Mouse (Mus musculus) embryonic stem cell, embryonic (primary cell): ENCODE measurements around the gene Birc5.

Experiments used
- CTCF ChIA-PET, 4 experiments: fragments of 300-600 bp in 2 of 4; fragments of 350-600 bp in 2 of 4; sonication (Branson Sonifier 250); formaldehyde crosslinking; loops; one replicate each; lab custom pipeline; 2022; ENCODE audit warnings: inconsistent platforms in 2 of 4; lab: Charles Lee
- POLR2A ChIA-PET, 4 experiments: fragments of 300-600 bp in 2 of 4; fragments of 350-600 bp in 2 of 4; sonication (Branson Sonifier 250); formaldehyde crosslinking; loops; one replicate each; lab custom pipeline; 2022; ENCODE audit warnings: antibody characterized with exemption in 4 of 4, inconsistent platforms in 1 of 4; lab: Charles Lee

The Birc5 gene

GRCm38 (mm10) chr11:117880336-117880976 is 31.4 kb downstream of the Birc5 start:
- CTCF ChIA-PET: interaction anchor here in 3 of 4 experiments (0.6 to 1.8 kb wide), 4 partner anchors 32 to 211 kb away, joined by 3 to 10 read pairs (median 3); no protein-coding TSS in a partner anchor
- POLR2A ChIA-PET: interaction anchor here in 3 of 4 experiments (0.6 to 7.4 kb wide), 36 partner anchors 9 to 226 kb away, joined by 3 to 100 read pairs (median 4); partner anchors contain the start of genes Socs3 (in 2 of the 3), Afmid (in 1 of the 3), Pgs1 (in 1 of the 3) and Tk1 (in 1 of the 3)

GRCm38 (mm10) chr11:117880977-117881358 is 31.9 kb downstream of the Birc5 start:
- CTCF ChIA-PET: interaction anchor here in 3 of 4 experiments (0.6 to 1.8 kb wide), 3 partner anchors 89 to 543 kb away, joined by 3 to 7 read pairs (median 4); partner anchors contain the start of gene Socs3 (in 1 of the 3)
- POLR2A ChIA-PET: interaction anchor here in 3 of 4 experiments (0.6 to 7.4 kb wide), 32 partner anchors 8 to 226 kb away, joined by 3 to 100 read pairs (median 4); partner anchors contain the start of genes Socs3 (in 2 of the 3), Afmid (in 1 of the 3), Pgs1 (in 1 of the 3) and Tk1 (in 1 of the 3)

DNA sequence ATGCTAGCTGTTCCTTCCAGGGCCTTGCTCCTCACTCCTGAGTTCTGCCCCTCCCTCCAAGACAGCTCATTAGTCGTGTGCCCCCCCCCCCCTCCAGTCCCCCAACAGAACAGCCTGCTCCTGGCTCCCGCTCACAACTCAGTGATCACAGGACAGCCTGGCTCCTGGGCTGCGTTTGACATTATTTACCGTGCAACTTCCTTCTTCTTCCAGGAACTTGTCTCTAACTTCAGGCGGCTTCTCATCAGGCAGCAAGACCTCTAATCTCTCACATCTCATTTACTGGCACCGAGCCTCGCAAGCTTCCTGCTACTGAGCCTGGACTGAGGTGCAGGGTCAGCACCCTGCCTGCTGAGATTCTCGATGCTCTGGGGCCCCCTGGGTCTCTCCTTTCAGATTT is 32.7 kb downstream of the Birc5 start:
- CTCF ChIA-PET: interaction anchor here in 3 of 4 experiments (0.6 to 1.9 kb wide), 6 partner anchors 7 to 542 kb away, joined by 3 to 7 read pairs (median 4); partner anchors contain the start of gene Socs3 (in 1 of the 3)
- POLR2A ChIA-PET: interaction anchor here in 2 of 4 experiments (0.6 to 7.4 kb wide), 22 partner anchors 8 to 168 kb away, joined by 3 to 100 read pairs (median 4); partner anchors contain the start of genes Afmid (in 1 of the 2), Socs3 (in 1 of the 2) and Tk1 (in 1 of the 2)

DNA sequence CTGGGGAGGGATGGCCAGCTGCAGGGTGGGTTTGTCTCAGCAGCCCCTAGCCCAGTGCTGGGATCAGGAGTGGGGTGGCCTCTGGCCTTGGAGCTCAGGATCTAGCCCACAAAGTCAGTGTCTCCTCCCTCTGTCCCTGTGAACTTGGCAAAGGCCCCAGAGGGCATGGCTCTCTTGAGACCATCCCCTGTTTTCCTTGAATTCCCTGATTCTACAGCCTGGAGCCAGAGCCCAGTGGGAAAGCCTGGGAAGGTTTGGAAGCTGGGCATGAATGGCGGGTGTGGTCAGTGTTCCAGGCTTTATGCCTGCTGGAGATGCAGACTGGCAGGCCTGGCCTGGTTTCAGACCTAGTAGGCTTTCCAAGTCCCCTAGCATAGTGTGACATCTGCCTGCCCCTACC is 33.2 kb downstream of the Birc5 start:
- CTCF ChIA-PET: interaction anchor here in 2 of 4 experiments (0.6 to 1.9 kb wide), 5 partner anchors 8 to 87 kb away, joined by 3 to 4 read pairs (median 4); partner anchors contain the start of gene Socs3 (in 1 of the 2)

GRCm38 (mm10) chr11:117886000-117886399 is 36.9 kb downstream of the Birc5 start:
- POLR2A ChIA-PET: interaction anchor here in 2 of 4 experiments (0.9 to 2.4 kb wide), 8 partner anchors 9 to 136 kb away, joined by 3 to 6 read pairs (median 4); partner anchors contain the start of gene Socs3 (in 1 of the 2)
- CTCF ChIA-PET: interaction anchor here in 2 of 4 experiments (0.5 to 1.5 kb wide), 2 partner anchors 12 to 16 kb away, joined by 3 to 4 read pairs; no protein-coding TSS in a partner anchor

More for the DNA sequence above, 33.2 kb downstream of the Birc5 start:
- POLR2A ChIA-PET: interaction anchor here in 2 of 4 experiments (0.7 to 7.4 kb wide), 16 partner anchors 8 to 132 kb away, joined by 3 to 100 read pairs (median 5); partner anchors contain the start of genes Afmid (in 1 of the 2), Socs3 (in 1 of the 2) and Tk1 (in 1 of the 2)

- ChIA-PET POLR2A (interaction anchor here (0.6 to 8.5 kb wide), 86 partner anchors 8 to 788 kb away, joined by 3 to 100 read pairs (median 4); partner anchors contain the start of genes Socs3 (in 3 of the 4), Birc5 (in 2 of the 4), Afmid (in 1 of the 4) and Tha1 (in 1 of the 4)), CTCF (interaction anchor here (0.6 to 2.9 kb wide), 33 partner anchors 9 to 680 kb away, joined by 3 to 25 read pairs (median 4); partner anchors contain the start of genes Socs3 (in 1 of the 4) and Tha1 (in 1 of the 4))
Observed at GRCm38 (mm10) chr11:117888168-117888852, 39.3 kb downstream of the Birc5 start.

DNA sequence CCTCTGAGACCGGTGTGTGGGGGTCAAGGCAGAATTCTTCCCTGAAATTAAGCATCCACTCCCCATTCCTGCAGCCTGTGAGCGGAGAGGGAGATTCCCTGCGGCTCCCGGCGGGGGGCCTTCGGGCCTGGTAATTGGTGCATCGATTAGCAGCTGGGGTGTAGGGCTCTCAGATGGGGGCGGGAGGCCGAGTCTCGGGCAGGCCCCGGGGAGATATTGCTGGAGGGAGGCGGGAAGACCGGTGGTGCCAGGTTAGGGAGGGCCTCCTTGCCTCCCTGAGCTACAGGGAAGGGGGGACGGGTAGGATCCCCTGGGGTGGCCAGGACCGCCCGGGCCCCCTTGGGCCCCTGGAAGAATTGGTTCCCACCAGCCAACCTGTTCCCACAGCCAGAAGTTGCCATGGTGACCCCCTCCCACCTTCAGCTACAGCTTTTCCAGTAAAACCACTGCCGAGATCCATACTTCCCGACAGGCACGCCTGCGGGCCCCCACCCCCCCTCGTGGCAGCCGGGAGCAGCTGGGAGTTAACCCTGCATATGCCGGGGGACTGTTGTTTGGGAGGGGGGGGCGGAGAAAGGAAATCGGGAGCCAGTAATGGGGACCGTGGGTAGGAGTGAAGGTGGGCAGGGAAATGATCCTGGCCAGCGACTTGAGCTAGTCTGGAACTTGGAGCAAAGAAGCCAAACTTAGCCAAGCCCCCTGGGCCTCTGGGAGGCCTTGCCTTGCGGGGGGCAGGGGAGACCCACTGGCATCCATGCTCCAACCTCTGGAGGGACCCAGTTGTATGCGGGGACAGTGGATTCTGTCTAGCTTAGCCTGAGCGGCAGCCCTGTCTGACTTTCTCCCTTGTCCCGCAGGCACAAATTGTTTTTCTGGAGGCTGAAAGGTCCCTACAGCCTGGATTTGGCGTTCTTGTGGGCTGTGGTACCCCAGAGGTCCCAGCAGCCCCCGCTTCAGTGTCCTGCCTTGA is 40.1 kb downstream of the Birc5 start:
- ChIA-PET CTCF (interaction anchor here (0.6 to 2.9 kb wide), 30 partner anchors 10 to 924 kb away, joined by 3 to 25 read pairs (median 4); partner anchors contain the start of genes Socs3 (in 1 of the 4) and Tha1 (in 1 of the 4)), POLR2A (interaction anchor here (0.6 to 8.5 kb wide), 83 partner anchors 8 to 569 kb away, joined by 3 to 100 read pairs (median 4); partner anchors contain the start of genes Socs3 (in 3 of the 4), Birc5 (in 2 of the 4), Afmid (in 1 of the 4) and Tha1 (in 1 of the 4))

DNA sequence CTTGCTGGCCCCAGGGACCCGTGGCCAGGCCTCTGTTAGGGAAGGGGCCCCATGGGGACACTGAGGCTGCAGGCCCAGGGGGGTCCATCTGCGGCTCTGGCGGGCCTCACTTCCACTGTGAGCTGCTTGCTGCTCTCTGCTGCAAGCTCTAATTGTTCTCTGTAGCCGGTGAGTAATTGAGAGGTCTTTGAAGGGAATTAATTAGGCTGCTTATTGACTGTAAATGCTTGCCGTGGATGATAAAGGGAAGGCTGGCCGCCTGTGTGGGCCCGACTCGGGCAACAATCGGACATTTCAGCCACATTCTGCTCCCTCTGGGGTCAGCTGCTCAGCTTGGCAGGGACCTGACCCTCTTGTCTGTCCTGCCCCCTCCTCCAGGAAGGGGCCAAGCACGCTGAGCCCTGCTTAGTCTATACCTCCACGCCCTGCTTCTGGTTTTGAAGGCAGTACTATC is 40.9 kb downstream of the Birc5 start:
- CTCF ChIA-PET: interaction anchor here (0.8 to 2.9 kb wide), 15 partner anchors 11 to 132 kb away, joined by 3 to 25 read pairs (median 5); partner anchors contain the start of genes Socs3 (in 1 of the 4) and Tha1 (in 1 of the 4)
- POLR2A ChIA-PET: interaction anchor here (0.6 to 8.5 kb wide), 40 partner anchors 10 to 376 kb away, joined by 3 to 100 read pairs (median 10); partner anchors contain the start of genes Socs3 (in 3 of the 4), Birc5 (in 2 of the 4), Tha1 (in 1 of the 4) and Tmem235 (in 1 of the 4)

DNA sequence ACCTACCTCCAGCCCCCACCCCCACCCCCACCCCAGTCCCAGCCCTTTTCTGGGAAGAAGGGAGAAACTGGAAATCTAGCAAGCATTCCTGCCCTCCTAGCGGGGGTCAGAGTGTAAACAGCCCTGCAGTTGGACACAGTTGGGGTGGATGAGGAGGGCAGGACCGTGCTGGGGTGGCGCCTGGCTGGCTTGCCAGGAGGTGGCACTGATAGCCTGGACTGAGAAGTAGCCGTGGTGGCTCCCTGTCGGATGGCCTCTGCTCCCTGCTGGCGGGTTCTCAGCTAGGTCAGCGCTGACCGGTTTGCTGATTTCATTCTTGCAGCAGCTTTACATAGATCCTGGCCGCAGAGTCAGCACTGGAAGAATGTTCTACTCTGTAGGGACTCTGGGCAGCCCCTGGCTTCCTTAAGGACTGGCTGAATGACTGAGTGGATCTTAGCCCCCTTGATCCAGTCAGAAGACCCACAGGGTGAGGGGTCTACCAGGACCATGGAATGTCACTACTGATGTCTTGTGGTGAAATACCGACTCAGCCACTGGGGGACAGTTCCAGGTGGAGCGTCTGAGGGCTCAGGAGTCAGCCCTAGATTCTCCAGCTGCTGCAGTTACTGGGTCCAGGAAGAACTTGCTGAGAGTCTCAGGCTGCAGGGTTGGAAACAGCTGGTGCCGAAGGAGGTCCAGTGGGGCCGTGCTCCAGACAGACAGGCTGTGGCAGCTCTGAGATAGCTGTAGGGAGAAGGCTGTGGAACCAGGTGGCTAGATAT is 41.6 kb downstream of the Birc5 start:
- POLR2A ChIA-PET: interaction anchor here in 3 of 4 experiments (0.6 to 8.5 kb wide), 33 partner anchors 10 to 236 kb away, joined by 3 to 100 read pairs (median 7); partner anchors contain the start of genes Socs3 (in 3 of the 3), Birc5 (in 2 of the 3), Tha1 (in 1 of the 3) and Tnrc6c (in 1 of the 3)
- CTCF ChIA-PET: interaction anchor here in 3 of 4 experiments (1.0 to 2.9 kb wide), 8 partner anchors 16 to 131 kb away, joined by 3 to 25 read pairs (median 7); partner anchors contain the start of genes Socs3 (in 1 of the 3) and Tha1 (in 1 of the 3)

GRCm38 (mm10) chr11:117891581-117892175 is 42.6 kb downstream of the Birc5 start:
- ChIA-PET CTCF (interaction anchor here in 3 of 4 experiments (0.5 to 2.3 kb wide), 5 partner anchors 11 to 130 kb away, joined by 3 to 14 read pairs (median 4); no protein-coding TSS in a partner anchor), POLR2A (interaction anchor here in 3 of 4 experiments (0.6 to 8.5 kb wide), 20 partner anchors 8 to 237 kb away, joined by 3 to 100 read pairs (median 4); partner anchors contain the start of genes Birc5 (in 1 of the 3), Socs3 (in 1 of the 3) and Tnrc6c (in 1 of the 3))

GRCm38 (mm10) chr11:117892199-117892598 is 43.1 kb downstream of the Birc5 start:
- ChIA-PET POLR2A (interaction anchor here in 3 of 4 experiments (1.1 to 8.5 kb wide), 11 partner anchors 9 to 80 kb away, joined by 3 to 100 read pairs (median 6); partner anchors contain the start of genes Birc5 (in 1 of the 3) and Socs3 (in 1 of the 3)), CTCF (interaction anchor here in 3 of 4 experiments (0.5 to 2.3 kb wide), 3 partner anchors 10 to 130 kb away, joined by 3 to 14 read pairs (median 3); no protein-coding TSS in a partner anchor)

GRCm38 (mm10) chr11:117894676-117895075 is 45.6 kb downstream of the Birc5 start:
- ChIA-PET POLR2A (interaction anchor here (0.6 to 8.5 kb wide), 33 partner anchors 9 to 117 kb away, joined by 3 to 100 read pairs (median 4); partner anchors contain the start of genes Tmem235 (in 2 of the 4), Birc5 (in 1 of the 4), Socs3 (in 1 of the 4) and Tha1 (in 1 of the 4)), CTCF (interaction anchor here in 3 of 4 experiments (0.5 to 2.2 kb wide), 19 partner anchors 9 to 128 kb away, joined by 3 to 9 read pairs (median 4); no protein-coding TSS in a partner anchor)

GRCm38 (mm10) chr11:117896533-117896932 is 47.5 kb downstream of the Birc5 start:
- ChIA-PET CTCF (interaction anchor here in 2 of 4 experiments (0.7 to 1.2 kb wide), 3 partner anchors 16 to 125 kb away, joined by 4 to 9 read pairs (median 8); no protein-coding TSS in a partner anchor), POLR2A (interaction anchor here in 2 of 4 experiments (0.5 to 2.6 kb wide), 8 partner anchors 8 to 177 kb away, joined by 3 to 21 read pairs (median 4); partner anchors contain the start of gene Socs3 (in 1 of the 2))
